Mouse (Mus musculus): Measurements from ENCODE around the gene Wdr17. TPM values are rescaled to one million over a fixed set of nuclear protein-coding genes. Genes with fewer than 3 reads are reported as not detected.

The Wdr17 gene
- polyA plus RNA-seq, 1 experiment from 2014 or later = 4.0 TPM

Other genes with a start within 250 kb of the Wdr17 start
- 23.5 and 46.2 TPM in 2 replicates for gene Gpm6a, start 67.7 kb upstream of the Wdr17 start, polyA plus RNA-seq (2016; fragmentation: Nextera tagmentation; extraction: Ambion mirVana)

All from hindbrain, embryonic 10.5 days (tissue).